Comparison of ENCODE assay signal across 9 mouse cellular contexts in the genomic region with DNA sequence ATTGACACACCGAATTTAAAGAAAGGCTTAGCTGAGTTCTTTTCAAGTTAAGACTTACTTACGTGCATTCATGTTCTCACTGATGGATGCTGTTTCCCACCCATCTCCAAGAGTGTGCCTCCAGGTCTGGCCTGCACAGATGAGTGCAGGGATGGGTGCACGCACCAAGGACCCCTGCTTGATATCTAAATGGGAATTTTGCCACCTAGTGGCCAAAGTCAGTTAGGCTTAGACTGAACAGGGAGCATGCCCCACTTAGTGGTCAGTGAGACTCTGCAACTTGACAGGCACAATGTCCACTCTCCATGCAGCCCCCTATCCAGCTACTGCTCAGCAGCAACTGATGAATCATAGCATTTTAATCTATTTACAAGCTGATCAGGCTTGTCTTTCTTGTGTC. TPM values are rescaled to one million over a fixed set of nuclear protein-coding genes. Genes with fewer than 3 reads are reported as not detected.
DNase-seq lines count a peak whose midpoint lies in the region; ATAC-seq and TF ChIP-seq lines count a peak whose summit lies in the region.
"Had no signal": no experiment of that assay in that cellular context is flagged by ENCODE, and none has a peak within 500 bp of the region (broad histone marks: within the 10 kb centered on the region; RNA-seq: fewer than 3 reads in every experiment).

No protein-coding gene starts in this region.

- TF ChIP-seq POLR2A in CH12.LX (IDR thresholded peaks at IDR 0.05; ENCODE audit: low read depth, low read length), result no peak
- no peak for TF ChIP-seq POLR2A in small intestine, adult 2 months (IDR thresholded peaks at IDR 0.05; ENCODE audit: low read depth, low read length)

- TF ChIP-seq RAD21 in CH12.LX (IDR thresholded peaks at IDR 0.05; ENCODE audit: low read depth, low read length), result peak; percentile 56

- dilution Hi-C loops in CH12.LX (cut with MboI; ENCODE audit: extremely low pct_ligation_motif_present, extremely low pct_unique_long_range_greater_than_20kb, low sequenced_read_pairs), result no loop called here

- no peak overlapping the region for H3K4me3 ChIP-seq in gastrocnemius, adult 2 months
- H3K4me3 ChIP-seq in CH12.LX (replicated peaks in 1 of 3; ENCODE audit: low read depth in 2 of 3, low read length in 2 of 3, poor library complexity in 1 of 3), result no peak overlapping the region
- H3K4me3 ChIP-seq in hindbrain, embryonic 14.5 days (replicated peaks; ENCODE audit: low read length), result no peak overlapping the region
- no peak overlapping the region for H3K4me3 ChIP-seq in lung, embryonic 16.5 days (ENCODE audit: low read length)
- H3K4me3 ChIP-seq in small intestine, adult 2 months (ENCODE audit: low read depth, low read length), result no peak overlapping the region

- no peaks in the 10 kb centered on the region for H3K9me3 ChIP-seq in CH12.LX (replicated peaks; ENCODE audit: low read length)
- no peaks in the 10 kb centered on the region for H3K9me3 ChIP-seq in hindbrain, embryonic 14.5 days (ENCODE audit: control insufficient read depth, low read length)
- H3K9me3 ChIP-seq in lung, embryonic 16.5 days (ENCODE audit: control insufficient read depth, low read length), result no peaks in the 10 kb centered on the region

- no peaks in the 10 kb centered on the region for H3K4me1 ChIP-seq in CH12.LX (ENCODE audit: control insufficient read depth in 1 of 2, insufficient read depth in 2 of 2)
- no peaks in the 10 kb centered on the region for H3K4me1 ChIP-seq in hindbrain, embryonic 14.5 days (replicated peaks; ENCODE audit: control insufficient read depth, insufficient read depth, low read length)
- no peaks in the 10 kb centered on the region for H3K4me1 ChIP-seq in lung, embryonic 16.5 days (replicated peaks; ENCODE audit: control insufficient read depth, insufficient read depth, low read length)
- H3K4me1 ChIP-seq in small intestine, adult 2 months (ENCODE audit: control insufficient read depth, insufficient read depth, insufficient read length, low read length), result no peaks in the 10 kb centered on the region

- 58% methylated on average over 3 of the region's 3 CpGs for WGBS in hindbrain, embryonic 14.5 days
- 58% methylated on average over 3 of the region's 3 CpGs for WGBS in lung, embryonic 16.5 days
- WGBS in small intestine, adult 2 months, result 43% methylated on average over 3 of the region's 3 CpGs

- H3K4me2 ChIP-seq in CH12.LX (ENCODE audit: insufficient read depth, low read depth, poor library complexity, severe bottlenecking), result no peak overlapping the region
- no peak overlapping the region for H3K4me2 ChIP-seq in hindbrain, embryonic 14.5 days (replicated peaks)
- no peak overlapping the region for H3K4me2 ChIP-seq in lung, embryonic 16.5 days (ENCODE audit: low read depth, low read length)

- peaks cover 0 to 3% of the 10 kb centered on the region in 2 experiments for H3K36me3 ChIP-seq in CH12.LX (replicated peaks in 1 of 2; ENCODE audit: control insufficient read depth in 1 of 2, insufficient read depth in 1 of 2, low read length in 1 of 2)
- no peaks in the 10 kb centered on the region for H3K36me3 ChIP-seq in hindbrain, embryonic 14.5 days (replicated peaks; ENCODE audit: control insufficient read depth, insufficient read depth)
- no peaks in the 10 kb centered on the region for H3K36me3 ChIP-seq in lung, embryonic 16.5 days (ENCODE audit: control insufficient read depth, insufficient read depth, low read length)
- H3K36me3 ChIP-seq in small intestine, adult 2 months (ENCODE audit: control insufficient read depth, insufficient read depth, low read length), result no peaks in the 10 kb centered on the region; the same call in 1 of the 2 replicates

- no peak overlapping the region for H3K27ac ChIP-seq in gastrocnemius, adult 2 months
- no peak overlapping the region for H3K27ac ChIP-seq in CH12.LX (ENCODE audit: insufficient read depth, low read depth)
- H3K27ac ChIP-seq in hindbrain, embryonic 14.5 days, result no peak overlapping the region
- H3K27ac ChIP-seq in lung, embryonic 16.5 days (ENCODE audit: low read length), result no peak overlapping the region
- H3K27ac ChIP-seq in small intestine, adult 2 months (ENCODE audit: insufficient read depth, low read depth, low read length), result no peak overlapping the region

- H3K27me3 ChIP-seq in CH12.LX (replicated peaks), result no peaks in the 10 kb centered on the region
- H3K27me3 ChIP-seq in hindbrain, embryonic 14.5 days (ENCODE audit: control insufficient read depth, insufficient read depth, low read length), result no peaks in the 10 kb centered on the region
- H3K27me3 ChIP-seq in lung, embryonic 16.5 days (ENCODE audit: control insufficient read depth, insufficient read depth, low read depth, low read length), result no peaks in the 10 kb centered on the region
- no peaks in the 10 kb centered on the region for H3K27me3 ChIP-seq in small intestine, adult 2 months (ENCODE audit: control insufficient read depth, insufficient read depth, low read length)

- in situ Hi-C loops in CH12.LX (cut with MboI; ENCODE audit: low pct_ligation_motif_present, low pct_unique_long_range_greater_than_20kb, low sequenced_read_pairs), result loop anchor here (5.0 kb wide), 1 partner anchor 300 kb away; no protein-coding TSS in a partner anchor

- no peak for TF ChIP-seq EP300 in CH12.LX (IDR thresholded peaks at IDR 0.05; ENCODE audit: low read length)

- TF ChIP-seq CTCF in gastrocnemius, adult 2 months (IDR thresholded peaks at IDR 0.05), result peak; percentile 70
- peak; percentile 45 to 88; a peak in 3 of 4 replicates for TF ChIP-seq CTCF in CH12.LX (conservative IDR thresholded peaks at IDR 0.05 in 1 of 2, IDR thresholded peaks at IDR 0.05 in 1 of 2; ENCODE audit: low read depth in 2 of 2, low read length in 2 of 2)
- TF ChIP-seq CTCF in small intestine, adult 2 months (IDR thresholded peaks at IDR 0.05; ENCODE audit: extremely low read depth, insufficient read length, insufficient replicate concordance, low read depth, low read length), result peak; percentile 56; the same call in 1 of the 2 replicates

- ATAC-seq in hindbrain, embryonic 14.5 days (ENCODE audit: low FRiP score), result no peak; the same call in 1 of the 2 replicates
- peak; percentile 54; the same call in 1 of the 2 replicates for ATAC-seq in lung, embryonic 16.5 days (ENCODE audit: low read depth)

- intact Hi-C loops in gastrocnemius, adult 2 months (cut with DNase I), result loop anchor here (2.0 kb wide), 1 partner anchor 297 kb away; no protein-coding TSS in a partner anchor

- H3K79me2 ChIP-seq in CH12.LX (replicated peaks; ENCODE audit: control insufficient read depth, extremely low read depth, insufficient read depth, poor library complexity, severe bottlenecking), result no peaks in the 10 kb centered on the region

- no peak for DNase-seq in gastrocnemius, adult 2 months
- DNase-seq in gastrocnemius, postnatal 25 days, result no peak
- peak; percentile 39 for DNase-seq in CH12.LX (ENCODE audit: extremely low read depth)
- DNase-seq in c-Kit-positive CD71-negative TER-119-negative erythroid progenitor cells, embryonic 14.5 days (ENCODE audit: low read depth), result peak; percentile 24
- DNase-seq in hindbrain, embryonic 14.5 days (ENCODE audit: low spot score), result peak; percentile 63
- no peak for DNase-seq in gastrocnemius, adult 8-10 months (ENCODE audit: low spot score in 2 of 2)

- H3K9ac ChIP-seq in CH12.LX (ENCODE audit: insufficient read depth, low read depth), result no peak overlapping the region
- no peak overlapping the region for H3K9ac ChIP-seq in hindbrain, embryonic 14.5 days
- no peak overlapping the region for H3K9ac ChIP-seq in lung, embryonic 16.5 days (ENCODE audit: low read length)

TF ChIP-seq in CH12.LX, 34 proteins besides CTCF, POLR2A, EP300 and RAD21:
- TF ChIP-seq E2F4 (IDR thresholded peaks at IDR 0.05; ENCODE audit: insufficient replicate concordance, low read depth, low read length), result no peak
- TF ChIP-seq NRF1 (IDR thresholded peaks at IDR 0.05; ENCODE audit: low read depth, low read length), result 0 out of 2 replicates have a peak, but pooled peaks have one; percentile 23
- TF ChIP-seq SMC3 (IDR thresholded peaks at IDR 0.05; ENCODE audit: low read depth, low read length), result peak; percentile 69
- 0 out of 2 replicates have a peak, but pooled peaks have one; percentile 20 for TF ChIP-seq IRF4 (IDR thresholded peaks at IDR 0.05; ENCODE audit: low read depth, low read length)
- peak; percentile 37; the same call in 1 of the 2 replicates for TF ChIP-seq NELFE (IDR thresholded peaks at IDR 0.05; ENCODE audit: low read depth, low read length)
- no peak for TF ChIP-seq JUND (conservative IDR thresholded peaks at IDR 0.05; ENCODE audit: low read depth, low read length)

RNA-seq across cellular contexts. Expression of a gene that starts 47.8 kb away (rescaled TPM):
- 10 to 100 TPM; 76.9 to 78.9 TPM for total RNA-seq in gastrocnemius, adult 2 months (2021)
- 10 to 100 TPM; 61.5 to 70.9 TPM for total RNA-seq in gastrocnemius, postnatal 25 days (2021)
- total RNA-seq in CH12.LX (2012; rRNA removed) (61.1 and 75.8 TPM in 2 replicates), CH12.LX (2014; rRNA removed) (196 and 228 TPM in 2 replicates)
- polyA plus RNA-seq in CH12.LX (2012; ENCODE audit: insufficient read length, low read depth), result 117 and 140 TPM in 2 replicates
- polyA plus RNA-seq in hindbrain, embryonic 14.5 days (2014; fragmentation: Nextera tagmentation; extraction: Ambion mirVana), result 304 and 306 TPM in 2 replicates
- polyA plus RNA-seq in lung, embryonic 16.5 days (2015; fragmentation: Nextera tagmentation; extraction: Ambion mirVana), result 124 and 142 TPM in 2 replicates
- 8.4 and 21.7 TPM in 2 replicates for polyA plus RNA-seq in small intestine, adult 2 months (2012; rRNA removed)
- total RNA-seq in gastrocnemius, adult 8-10 months (2022), result 10 to 100 TPM; 79.7 to 88.2 (median 83.7) TPM

RNA-seq across cellular contexts. Expression of a gene that starts 48.1 kb away (rescaled TPM):
- total RNA-seq in gastrocnemius, adult 2 months (2021), result not detected
- not detected for total RNA-seq in gastrocnemius, postnatal 25 days (2021)
- 1.3 TPM in 1 of 2 replicates, not detected in the other for total RNA-seq in CH12.LX (2012; rRNA removed)
- total RNA-seq in CH12.LX (2014; rRNA removed), result not detected in 2 replicates
- polyA plus RNA-seq in CH12.LX (2012; ENCODE audit: insufficient read length, low read depth), result not detected in 2 replicates
- polyA plus RNA-seq in hindbrain, embryonic 14.5 days (2014; fragmentation: Nextera tagmentation; extraction: Ambion mirVana), result not detected in 2 replicates
- not detected in 2 replicates for polyA plus RNA-seq in lung, embryonic 16.5 days (2015; fragmentation: Nextera tagmentation; extraction: Ambion mirVana)
- polyA plus RNA-seq in small intestine, adult 2 months (2012; rRNA removed), result not detected in 2 replicates
- not detected for total RNA-seq in gastrocnemius, adult 8-10 months (2022)
- polyA plus RNA-seq: liver, embryonic 16.5 days had no signal

Comparison
In these comparisons a context has a peak if more than half of its experiments do, and no peak if none do; other contexts are left out.
1. DNase-seq: peak in CH12.LX (single experiment), c-Kit-positive CD71-negative TER-119-negative erythroid progenitor cells, embryonic 14.5 days (single experiment) and hindbrain, embryonic 14.5 days (single experiment); none in gastrocnemius, adult 2 months (single experiment), gastrocnemius, postnatal 25 days (single experiment) and gastrocnemius, adult 8-10 months (0 of 2).
2. Peak in every context shown above with its lines, with median percentiles within 50 percentile points of each other: CTCF ChIP-seq.